Mouse (Mus musculus): ENCODE results near the gene Sel1l3. TPM values are rescaled to one million over a fixed set of nuclear protein-coding genes. Genes with fewer than 3 reads are reported as not detected.

The Sel1l3 gene
- polyA plus RNA-seq, 1 experiment from 2014 or later, result 4.0 TPM

DNA sequence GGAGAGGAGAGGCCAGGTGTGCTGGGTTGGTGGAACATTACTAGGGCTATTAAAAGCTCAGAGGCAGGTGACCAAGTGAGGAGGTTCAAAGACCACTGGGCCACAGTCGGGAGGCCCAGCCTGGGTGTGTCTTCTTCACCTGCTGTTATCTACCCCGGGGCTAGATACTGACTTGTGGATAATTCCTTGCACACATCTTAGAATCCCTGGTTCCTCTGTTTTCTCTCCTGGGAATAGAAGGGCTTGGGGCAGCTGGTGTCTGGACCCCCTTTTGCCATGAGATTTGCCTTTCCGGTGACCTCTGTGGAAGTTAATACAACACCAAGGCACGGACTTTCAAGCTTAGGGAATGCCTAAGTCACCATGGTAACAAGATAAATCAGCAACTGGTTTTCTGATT lies 103.5 kb downstream of the Sel1l3 start:
- H3K4me3 ChIP-seq (replicated peaks), result no peak overlapping the region
- H3K9me3 ChIP-seq (replicated peaks), result no peaks in the 10 kb centered on the region
- ATAC-seq (ENCODE audit: insufficient number of reproducible peaks, low FRiP score, low TSS enrichment, low read depth), result no peak
- no peaks in the 10 kb centered on the region for H3K4me1 ChIP-seq
- H3K36me3 ChIP-seq, result no peaks in the 10 kb centered on the region
- WGBS, result 69% methylated on average over 4 of the region's 4 CpGs
- no peak overlapping the region for H3K9ac ChIP-seq
- no peak overlapping the region for H3K27ac ChIP-seq (replicated peaks)
- no peak overlapping the region for H3K4me2 ChIP-seq (replicated peaks)
- H3K27me3 ChIP-seq, result no peaks in the 10 kb centered on the region

DNA sequence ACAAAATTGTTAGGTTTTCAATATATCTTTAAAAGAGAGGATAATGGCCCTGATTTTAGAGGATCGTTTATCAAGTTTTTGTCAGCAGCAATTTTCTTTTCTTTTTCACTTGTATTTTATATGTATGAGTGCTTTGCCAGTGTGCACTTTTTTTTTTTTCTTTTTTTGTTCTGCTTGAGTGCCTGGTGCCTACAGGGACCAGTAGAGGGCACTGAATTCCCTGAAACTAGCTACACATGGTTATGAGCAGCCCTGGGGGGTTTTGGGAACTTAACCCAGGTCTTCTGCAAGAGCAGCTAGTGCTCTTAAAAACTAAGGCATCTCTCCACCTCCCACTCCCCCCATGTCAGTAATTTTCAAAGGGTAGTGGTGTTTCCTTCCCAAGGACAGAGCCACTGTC lies 105.1 kb downstream of the Sel1l3 start:
- Histone ChIP-seq H3K4me1 (peaks cover 4% of the 10 kb centered on the region; the same call in 1 of the 2 replicates), H3K27ac (replicated peaks) (no peak overlapping the region), H3K4me3 (replicated peaks) (no peak overlapping the region), H3K4me2 (replicated peaks) (no peak overlapping the region), H3K36me3 (no peaks in the 10 kb centered on the region), H3K27me3 (no peaks in the 10 kb centered on the region), H3K9ac (no peak overlapping the region), H3K9me3 (replicated peaks) (no peaks in the 10 kb centered on the region)
- 80% methylated on average over 1 of the region's 1 CpGs for WGBS
- ATAC-seq (ENCODE audit: insufficient number of reproducible peaks, low FRiP score, low TSS enrichment, low read depth), result no peak

DNA sequence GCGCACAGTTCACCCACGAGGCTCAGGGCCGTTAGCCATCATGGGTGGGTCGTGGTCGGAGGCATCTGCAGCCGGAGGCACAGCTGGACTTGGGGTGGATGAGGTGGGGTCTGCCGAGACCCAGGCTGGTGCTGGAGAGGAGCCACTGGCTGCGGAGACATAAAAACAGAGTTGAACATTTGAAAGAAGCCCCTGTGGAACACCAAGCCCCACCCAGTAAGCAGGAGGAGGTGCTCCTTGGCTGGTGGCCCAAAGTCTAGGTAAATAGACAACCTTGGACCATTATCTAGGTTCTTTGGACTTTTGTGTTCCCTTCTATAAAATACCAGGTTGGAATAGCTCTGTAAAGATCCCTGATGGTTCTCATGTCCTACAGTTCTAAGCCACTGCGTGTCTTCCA lies 105.7 kb downstream of the Sel1l3 start:
- Histone ChIP-seq H3K4me3 (replicated peaks) (no peak overlapping the region), H3K36me3 (no peaks in the 10 kb centered on the region), H3K27ac (replicated peaks) (no peak overlapping the region), H3K4me2 (replicated peaks) (no peak overlapping the region), H3K4me1 (peaks cover 4% of the 10 kb centered on the region; the same call in 1 of the 2 replicates), H3K27me3 (no peaks in the 10 kb centered on the region), H3K9me3 (replicated peaks) (no peaks in the 10 kb centered on the region), H3K9ac (no peak overlapping the region)
- ATAC-seq (ENCODE audit: insufficient number of reproducible peaks, low FRiP score, low TSS enrichment, low read depth), result no peak
- 81% methylated on average over 9 of the region's 9 CpGs for WGBS

DNA sequence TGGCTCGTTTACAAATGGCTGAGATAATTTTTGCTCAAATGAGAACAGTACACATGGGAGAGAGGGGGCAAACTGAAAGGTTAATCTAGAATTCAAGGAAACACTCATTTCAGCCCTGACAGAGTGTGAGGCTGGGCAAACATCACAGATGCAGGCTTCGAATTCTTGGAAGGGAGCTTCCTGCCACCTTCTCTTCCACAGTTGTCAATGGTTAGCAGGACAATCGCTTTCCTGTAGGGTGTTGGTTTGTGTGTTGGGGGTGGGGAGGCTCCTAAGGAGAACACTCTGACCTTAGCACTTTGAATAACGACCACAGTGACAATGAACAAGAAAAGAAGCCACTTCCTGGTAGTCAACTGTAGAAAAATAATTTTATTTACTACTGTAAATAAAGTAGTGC lies 107.0 kb downstream of the Sel1l3 start:
- H3K9me3 ChIP-seq (replicated peaks), result no peaks in the 10 kb centered on the region
- H3K27me3 ChIP-seq, result no peaks in the 10 kb centered on the region
- H3K9ac ChIP-seq, result no peak overlapping the region
- H3K4me3 ChIP-seq (replicated peaks), result no peak overlapping the region
- H3K27ac ChIP-seq (replicated peaks), result no peak overlapping the region
- no peaks in the 10 kb centered on the region for H3K36me3 ChIP-seq
- H3K4me2 ChIP-seq (replicated peaks), result no peak overlapping the region
- WGBS, result 48% methylated on average over 4 of the region's 4 CpGs
- no peak for ATAC-seq (ENCODE audit: insufficient number of reproducible peaks, low FRiP score, low TSS enrichment, low read depth)
- peaks cover 4% of the 10 kb centered on the region; the same call in 1 of the 2 replicates for H3K4me1 ChIP-seq

DNA sequence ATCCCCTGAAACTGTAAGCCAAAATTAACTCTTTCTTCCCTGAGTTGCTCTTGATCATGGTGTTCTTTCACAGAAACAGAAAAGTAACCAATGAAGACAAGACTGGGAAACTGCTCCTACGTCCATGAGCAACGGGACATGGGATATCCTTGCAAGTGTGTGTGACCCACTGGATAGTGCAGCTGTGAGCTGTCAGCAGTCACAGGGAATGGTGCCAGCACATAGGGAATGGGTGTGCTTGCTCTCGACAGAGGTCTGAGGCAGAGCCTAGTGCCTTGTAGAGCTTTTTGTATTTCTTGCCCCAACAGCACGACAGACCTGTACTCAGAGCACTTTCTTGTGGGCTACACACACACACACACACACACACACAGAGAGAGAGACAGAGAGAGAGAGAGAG lies 107.6 kb downstream of the Sel1l3 start:
- H3K4me1 ChIP-seq, result peaks cover 4% of the 10 kb centered on the region; the same call in 1 of the 2 replicates
- no peak overlapping the region for H3K4me3 ChIP-seq (replicated peaks)
- no peaks in the 10 kb centered on the region for H3K27me3 ChIP-seq
- ATAC-seq (ENCODE audit: insufficient number of reproducible peaks, low FRiP score, low TSS enrichment, low read depth), result no peak
- no peak overlapping the region for H3K27ac ChIP-seq (replicated peaks)
- no peaks in the 10 kb centered on the region for H3K9me3 ChIP-seq (replicated peaks)
- no peak overlapping the region for H3K9ac ChIP-seq
- H3K36me3 ChIP-seq, result no peaks in the 10 kb centered on the region
- H3K4me2 ChIP-seq (replicated peaks), result no peak overlapping the region
- 73% methylated on average over 4 of the region's 4 CpGs for WGBS

DNA sequence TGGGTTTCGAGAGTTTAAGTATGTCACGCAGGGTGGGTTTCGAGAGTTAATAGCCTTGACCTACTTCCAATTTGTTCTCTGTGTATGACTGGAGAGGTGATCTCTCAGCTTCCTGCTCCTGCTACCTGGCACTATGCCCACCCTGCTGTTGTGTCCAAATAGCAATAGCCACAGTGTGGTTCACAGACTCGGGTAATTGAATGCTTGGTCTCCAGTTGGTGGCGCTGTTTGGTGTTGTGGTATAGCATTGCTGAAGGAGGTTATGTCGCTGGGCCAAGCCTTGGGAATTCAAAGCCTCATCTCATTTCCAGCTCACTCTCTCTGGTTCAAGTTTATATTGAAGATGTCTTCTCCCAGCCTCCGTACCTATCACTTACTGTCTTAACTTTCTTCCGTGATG lies 108.0 kb downstream of the Sel1l3 start:
- Histone ChIP-seq H3K36me3 (no peaks in the 10 kb centered on the region), H3K27ac (replicated peaks) (no peak overlapping the region), H3K4me1 (peaks cover 4% of the 10 kb centered on the region; the same call in 1 of the 2 replicates), H3K9ac (no peak overlapping the region), H3K9me3 (replicated peaks) (no peaks in the 10 kb centered on the region), H3K4me3 (replicated peaks) (no peak overlapping the region), H3K4me2 (replicated peaks) (no peak overlapping the region), H3K27me3 (no peaks in the 10 kb centered on the region)
- 72% methylated on average over 8 of the region's 8 CpGs for WGBS
- no peak for ATAC-seq (ENCODE audit: insufficient number of reproducible peaks, low FRiP score, low TSS enrichment, low read depth)

DNA sequence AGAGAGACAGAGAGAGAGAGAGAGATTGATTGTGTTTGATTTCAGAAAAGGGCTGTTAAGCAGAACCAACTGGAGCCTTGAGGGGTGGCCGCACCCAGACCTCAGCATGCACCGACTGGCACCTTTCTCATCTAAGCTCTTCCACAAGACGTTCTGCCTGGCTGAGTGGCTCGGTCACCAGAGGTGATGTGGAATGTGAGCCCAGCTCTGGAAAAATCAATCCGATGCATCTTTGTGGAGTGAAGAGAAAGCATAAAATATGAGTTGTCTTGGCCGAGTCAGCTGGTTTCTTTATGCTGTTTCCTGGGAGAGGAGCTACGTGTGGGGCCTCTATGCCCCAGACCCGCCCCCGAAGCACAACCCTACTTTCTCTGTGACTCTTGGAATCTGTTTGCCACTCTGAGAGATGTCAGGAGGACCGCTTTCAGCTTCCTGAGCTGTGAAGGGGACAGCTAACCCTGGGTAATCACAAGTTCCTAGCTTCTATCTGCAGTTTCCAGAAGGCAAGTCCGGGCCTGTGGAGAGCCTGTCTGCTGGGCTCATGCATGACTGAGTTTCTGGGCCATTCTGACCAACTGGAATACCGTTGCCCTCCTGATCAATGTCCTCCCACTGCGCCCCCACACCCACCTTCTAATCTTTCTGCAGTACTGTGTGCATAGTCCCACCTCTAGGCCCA lies 109.4 kb downstream of the Sel1l3 start:
- Histone ChIP-seq H3K27me3 (no peaks in the 10 kb centered on the region), H3K9me3 (replicated peaks) (no peaks in the 10 kb centered on the region), H3K27ac (replicated peaks) (no peak overlapping the region), H3K9ac (no peak overlapping the region), H3K4me2 (replicated peaks) (no peak overlapping the region), H3K36me3 (no peaks in the 10 kb centered on the region), H3K4me3 (replicated peaks) (no peak overlapping the region), H3K4me1 (peaks cover 4% of the 10 kb centered on the region; the same call in 1 of the 2 replicates)
- ATAC-seq (ENCODE audit: insufficient number of reproducible peaks, low FRiP score, low TSS enrichment, low read depth), result no peak
- 54% methylated on average over 13 of the region's 13 CpGs for WGBS

DNA sequence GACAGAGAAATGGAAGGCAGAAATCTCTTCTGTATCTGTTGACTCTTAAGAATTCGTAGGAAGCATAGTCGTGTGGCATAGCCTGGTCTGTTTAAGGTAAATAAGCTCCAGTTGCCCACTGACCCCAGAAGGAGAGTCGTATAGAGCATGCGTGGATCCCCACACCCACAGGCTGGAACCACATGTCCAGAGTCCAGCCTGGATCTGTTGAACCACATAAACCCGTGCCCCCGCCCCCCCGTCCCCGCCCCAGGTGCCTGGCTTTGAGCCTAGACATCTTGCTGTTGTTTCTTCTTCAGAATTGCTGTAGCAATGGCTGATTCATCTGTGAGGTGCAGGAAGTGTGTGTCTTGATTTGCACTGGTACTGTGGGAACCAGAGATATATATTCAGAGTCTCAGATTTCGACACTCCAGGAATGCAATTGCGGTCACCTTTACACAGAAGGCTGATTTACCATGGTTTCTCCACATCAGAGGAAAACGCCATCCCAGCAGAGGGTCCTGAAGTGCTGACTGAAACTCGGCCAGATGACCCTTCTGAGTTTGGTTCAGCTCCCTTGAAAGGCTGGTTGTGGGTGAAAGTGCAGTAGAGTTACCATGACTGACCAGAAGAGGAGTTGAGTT lies 111.8 kb downstream of the Sel1l3 start:
- H3K9me3 ChIP-seq (replicated peaks), result no peaks in the 10 kb centered on the region
- WGBS, result 59% methylated on average over 12 of the region's 12 CpGs
- no peaks in the 10 kb centered on the region for H3K36me3 ChIP-seq
- no peak overlapping the region for H3K9ac ChIP-seq
- peaks cover 4% of the 10 kb centered on the region; the same call in 1 of the 2 replicates for H3K4me1 ChIP-seq
- H3K4me3 ChIP-seq (replicated peaks), result no peak overlapping the region
- no peak overlapping the region for H3K4me2 ChIP-seq (replicated peaks)
- H3K27me3 ChIP-seq, result no peaks in the 10 kb centered on the region
- peak; percentile 63; the same call in 1 of the 2 replicates for ATAC-seq (ENCODE audit: insufficient number of reproducible peaks, low FRiP score, low TSS enrichment, low read depth)
- no peak overlapping the region for H3K27ac ChIP-seq (replicated peaks)

DNA sequence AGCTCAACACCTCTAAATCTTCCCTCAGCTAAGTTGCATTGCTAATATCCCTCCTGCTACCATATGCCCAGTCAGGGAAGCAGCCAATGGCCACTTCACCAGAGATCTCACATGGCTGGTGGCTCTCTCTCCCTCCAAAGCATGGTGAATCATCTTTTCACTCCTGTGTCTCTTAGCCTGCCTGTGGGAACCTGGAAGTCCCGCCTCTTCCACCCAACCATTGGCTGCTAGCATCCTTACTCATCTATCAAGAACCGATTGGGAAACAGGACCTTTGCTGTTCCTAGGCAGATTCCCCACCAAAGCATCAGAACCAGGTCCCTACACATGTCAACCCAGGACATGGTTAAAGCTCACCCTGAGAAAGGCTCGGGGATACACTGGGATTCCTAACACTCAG lies 122.4 kb downstream of the Sel1l3 start:
- H3K4me2 ChIP-seq (replicated peaks), result no peak overlapping the region
- no peak for ATAC-seq (ENCODE audit: insufficient number of reproducible peaks, low FRiP score, low TSS enrichment, low read depth)
- H3K9me3 ChIP-seq (replicated peaks), result no peaks in the 10 kb centered on the region
- no peak overlapping the region for H3K9ac ChIP-seq
- no peaks in the 10 kb centered on the region for H3K36me3 ChIP-seq
- WGBS, result 62% methylated on average over 3 of the region's 3 CpGs
- no peak overlapping the region for H3K4me3 ChIP-seq (replicated peaks)
- H3K4me1 ChIP-seq, result no peaks in the 10 kb centered on the region
- H3K27ac ChIP-seq (replicated peaks), result no peak overlapping the region
- H3K27me3 ChIP-seq, result no peaks in the 10 kb centered on the region

DNA sequence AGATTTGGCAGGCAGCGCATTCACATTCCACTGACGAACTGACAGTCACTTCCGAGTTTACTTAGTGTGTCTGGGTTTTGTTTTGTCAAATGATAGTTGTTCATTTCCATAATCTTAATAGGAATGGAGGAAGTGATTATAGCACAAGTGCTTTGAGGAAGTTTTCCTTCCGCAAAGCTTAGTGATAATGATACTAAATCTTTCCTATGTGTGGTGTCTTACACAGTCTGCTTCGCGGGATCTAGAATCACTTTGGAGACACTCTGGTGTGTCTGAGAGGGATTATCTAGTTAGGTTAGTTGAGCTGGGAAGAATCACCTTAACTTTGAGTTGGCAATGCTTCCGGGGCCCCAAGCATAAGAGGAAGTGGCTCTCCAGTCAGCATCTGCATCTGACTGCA lies 126.3 kb downstream of the Sel1l3 start:
- H3K27ac ChIP-seq (replicated peaks), result no peak overlapping the region
- no peaks in the 10 kb centered on the region for H3K9me3 ChIP-seq (replicated peaks)
- no peaks in the 10 kb centered on the region for H3K4me1 ChIP-seq
- no peak for ATAC-seq (ENCODE audit: insufficient number of reproducible peaks, low FRiP score, low TSS enrichment, low read depth)
- no peak overlapping the region for H3K9ac ChIP-seq
- H3K4me3 ChIP-seq (replicated peaks), result no peak overlapping the region
- 76% methylated on average over 7 of the region's 7 CpGs for WGBS
- no peaks in the 10 kb centered on the region for H3K27me3 ChIP-seq
- no peaks in the 10 kb centered on the region for H3K36me3 ChIP-seq
- no peak overlapping the region for H3K4me2 ChIP-seq (replicated peaks)

DNA sequence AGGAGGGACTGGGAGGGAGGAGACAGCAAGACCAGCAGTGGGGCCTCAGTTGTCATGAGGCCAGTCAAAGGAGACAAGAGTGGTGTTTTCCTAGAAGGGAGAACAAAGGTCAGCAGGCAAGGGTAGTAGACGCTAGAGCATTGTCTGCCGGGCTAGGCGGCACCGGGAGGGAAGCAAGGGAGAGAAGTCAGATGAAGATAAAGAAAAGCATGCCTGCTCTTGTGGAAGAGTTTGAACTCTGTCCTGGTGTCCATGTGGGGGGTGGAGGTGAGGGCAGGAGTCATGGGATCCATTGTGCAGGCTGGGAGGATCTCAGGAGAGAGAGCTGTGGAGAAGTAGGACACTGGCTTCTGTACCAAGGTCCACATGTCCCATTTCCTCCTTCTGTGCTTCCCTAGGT lies 135.3 kb downstream of the Sel1l3 start:
- Histone ChIP-seq H3K27ac (replicated peaks) (no peak overlapping the region), H3K4me3 (replicated peaks) (no peak overlapping the region), H3K9ac (no peak overlapping the region), H3K36me3 (no peaks in the 10 kb centered on the region), H3K27me3 (no peaks in the 10 kb centered on the region), H3K4me1 (no peaks in the 10 kb centered on the region), H3K4me2 (replicated peaks) (no peak overlapping the region), H3K9me3 (replicated peaks) (no peaks in the 10 kb centered on the region)
- 80% methylated on average over 4 of the region's 4 CpGs for WGBS
- ATAC-seq (ENCODE audit: insufficient number of reproducible peaks, low FRiP score, low TSS enrichment, low read depth), result no peak

DNA sequence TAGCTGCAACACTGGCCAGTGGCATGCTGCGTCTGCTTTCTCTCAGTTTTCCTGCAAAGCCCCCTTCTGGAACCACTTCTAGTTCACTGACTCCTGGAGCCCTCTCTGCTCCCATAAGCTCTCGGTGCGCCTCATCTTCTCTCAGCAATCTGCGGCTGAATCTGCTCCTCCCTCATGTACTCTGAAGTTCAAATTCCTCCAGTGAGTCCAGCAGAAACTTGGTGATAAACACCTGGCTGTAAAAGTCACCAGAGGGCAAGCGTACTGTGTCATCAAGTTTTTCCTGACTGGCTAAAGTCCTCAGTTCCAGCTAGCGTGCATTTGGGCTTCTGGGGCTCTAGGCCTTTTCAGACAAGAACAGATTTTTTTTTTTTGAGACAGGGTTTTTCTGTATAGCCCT lies 139.2 kb downstream of the Sel1l3 start:
- 61% methylated on average over 6 of the region's 6 CpGs for WGBS
- no peaks in the 10 kb centered on the region for H3K4me1 ChIP-seq
- H3K27ac ChIP-seq (replicated peaks), result no peak overlapping the region
- no peaks in the 10 kb centered on the region for H3K36me3 ChIP-seq
- no peak overlapping the region for H3K9ac ChIP-seq
- no peak for ATAC-seq (ENCODE audit: insufficient number of reproducible peaks, low FRiP score, low TSS enrichment, low read depth)
- no peak overlapping the region for H3K4me3 ChIP-seq (replicated peaks)
- no peaks in the 10 kb centered on the region for H3K27me3 ChIP-seq
- H3K4me2 ChIP-seq (replicated peaks), result no peak overlapping the region
- H3K9me3 ChIP-seq (replicated peaks), result no peaks in the 10 kb centered on the region
